Mouse (Mus musculus) erythroblast, adult 5-6 weeks (primary cell): Measurements from ENCODE around the gene Ank2. TPM values are rescaled to one million over a fixed set of nuclear protein-coding genes. Genes with fewer than 3 reads are reported as not detected.
"Not testable (repeated sequence)": the region's sequence is repeated elsewhere in the genome, so short reads cannot be mapped to it uniquely, and the experiment has no call there.

Experiments used
- ATAC-seq: replicated peaks from 2 replicates; pipeline ENCODE4 v1.8.0; 2016; ENCODE audit warnings: moderate number of reproducible peaks, mild to moderate bottlenecking, moderate TSS enrichment, inconsistent platforms; ENCODE audit not compliant: poor library complexity, low FRiP score, severe bottlenecking
- total RNA-seq, 2 experiments: library from RNA; stranded (forward) in 1 of 2; stranded (reverse) in 1 of 2; fragments of 150-400 nt in 1 of 2; fragments of 200-764, 138-1000 nt in 1 of 2; gene quantifications; 2 replicates each; pipeline versions ENCODE4 v1.2.3 to v1.2.4; 2015 to 2017; ENCODE audit warnings: low replicate concordance in 2 of 2

Ank2 gene
- total RNA-seq, 2 experiments from 2014 or later = 0.34 TPM; not detected in 1

- no peak for ATAC-seq
These were observed 129.6 kb downstream of the Ank2 start for GRCm38 (mm10) chr3:127369529-127369928.

- no peak for ATAC-seq
These were observed 131.7 kb downstream of the Ank2 start for GRCm38 (mm10) chr3:127367450-127367849.

GRCm38 (mm10) chr3:127363512-127363911 lies 135.6 kb downstream of the Ank2 start:
- ATAC-seq = no peak

GRCm38 (mm10) chr3:127362611-127363393 lies 136.3 kb downstream of the Ank2 start:
- no peak for ATAC-seq

- ATAC-seq = no peak
These were observed 137.3 kb downstream of the Ank2 start for GRCm38 (mm10) chr3:127361846-127362245.

GRCm38 (mm10) chr3:127361384-127361783 lies 137.8 kb downstream of the Ank2 start:
- ATAC-seq = no peak

GRCm38 (mm10) chr3:127355252-127355651 lies 143.9 kb downstream of the Ank2 start:
- no peak for ATAC-seq

GRCm38 (mm10) chr3:127350602-127351362 lies 148.4 kb downstream of the Ank2 start:
- ATAC-seq = no peak

- ATAC-seq = no peak
These were observed 150.2 kb downstream of the Ank2 start for GRCm38 (mm10) chr3:127348926-127349325.

GRCm38 (mm10) chr3:127345860-127346459 lies 153.2 kb downstream of the Ank2 start:
- ATAC-seq = no peak

GRCm38 (mm10) chr3:127341300-127341699 lies 157.8 kb downstream of the Ank2 start:
- no peak for ATAC-seq

- no peak for ATAC-seq
These were observed 164.3 kb downstream of the Ank2 start for GRCm38 (mm10) chr3:127334876-127335275.

- no peak for ATAC-seq
These were observed 167.6 kb downstream of the Ank2 start for GRCm38 (mm10) chr3:127331562-127331961.

- ATAC-seq = no peak
These were observed 172.8 kb downstream of the Ank2 start for GRCm38 (mm10) chr3:127326355-127326754.

- ATAC-seq = no peak
These were observed 176.3 kb downstream of the Ank2 start for GRCm38 (mm10) chr3:127322870-127323269.

- no peak for ATAC-seq
These were observed 177.5 kb downstream of the Ank2 start for GRCm38 (mm10) chr3:127321645-127322044.

- not testable (repeated sequence) for ATAC-seq
These were observed 178.1 kb downstream of the Ank2 start for GRCm38 (mm10) chr3:127321031-127321430.

GRCm38 (mm10) chr3:127320311-127320710 lies 178.8 kb downstream of the Ank2 start:
- no peak for ATAC-seq

GRCm38 (mm10) chr3:127317641-127318040 lies 181.5 kb downstream of the Ank2 start:
- ATAC-seq = no peak

- ATAC-seq = no peak
These were observed 182.4 kb downstream of the Ank2 start for GRCm38 (mm10) chr3:127316717-127317116.

- no peak for ATAC-seq
These were observed 187.6 kb downstream of the Ank2 start for GRCm38 (mm10) chr3:127311521-127311920.
